Mouse (Mus musculus) skeletal muscle tissue, postnatal 0 days (tissue): Measurements from ENCODE around the gene Naa30. TPM values are rescaled to one million over a fixed set of nuclear protein-coding genes. Genes with fewer than 3 reads are reported as not detected.

Source experiments
- polyA plus RNA-seq: library from polyadenylated mRNA; unstranded; fragments of >200 nt; fragmentation: Nextera tagmentation; extraction: Ambion mirVana; gene quantifications from 2 replicates; pipeline ENCODE4 v1.2.1, GENCODE M21; 2015

Gene Naa30
- polyA plus RNA-seq, result 6.2 and 8.8 TPM in 2 replicates

GRCm38 (mm10) chr14:49171867-49172581 lies at the start of gene Naa30:
Naa30 (plus strand) TSS chr14:49172226.

Other genes starting within 250 kb of the Naa30 start
- 10.5 and 11.9 TPM in 2 replicates for gene Ap5m1, start 106.1 kb upstream of the Naa30 start, polyA plus RNA-seq
- 21.6 and 25.8 TPM in 2 replicates for gene Exoc5, start 105.6 kb upstream of the Naa30 start, polyA plus RNA-seq
- gene ccdc198, start 73.2 kb downstream of the Naa30 start, polyA plus RNA-seq, result 0.06 TPM in 1 of 2 replicates, not detected in the other